Mouse (Mus musculus) layer of hippocampus, postnatal 10 days (tissue): ENCODE results near the gene Xpo1. TPM values are rescaled to one million over a fixed set of nuclear protein-coding genes. Genes with fewer than 3 reads are reported as not detected.
"Not testable (repeated sequence)": the region's sequence is repeated elsewhere in the genome, so short reads cannot be mapped to it uniquely, and the experiment has no call there.

Experiments used
- DNase-seq, 2 experiments: peaks; one replicate each; pipeline ENCODE4 v3.0.0; 2021; ENCODE audit warnings: low spot score in 2 of 2
- total RNA-seq, 2 experiments: library from RNA; stranded (reverse); gene quantifications; 2 replicates each; pipeline ENCODE4 v1.2.3; 2021

Gene Xpo1
- total RNA-seq, 2 experiments from 2014 or later: 78.0 to 79.1 TPM

GRCm38 (mm10) chr11:23297379-23297778 is 41.5 kb downstream of the Xpo1 start:
- DNase-seq: no peak

- DNase-seq: no peak
Observed at GRCm38 (mm10) chr11:23298301-23298700, 42.5 kb downstream of the Xpo1 start.

GRCm38 (mm10) chr11:23299910-23300309 is 44.1 kb downstream of the Xpo1 start:
- no peak for DNase-seq

- DNase-seq: no peak
Observed at GRCm38 (mm10) chr11:23303126-23303525, 47.3 kb downstream of the Xpo1 start.

- not testable (repeated sequence) for DNase-seq
Observed at GRCm38 (mm10) chr11:23305101-23305672, 49.3 kb downstream of the Xpo1 start.

GRCm38 (mm10) chr11:23305673-23306608 is 50.1 kb downstream of the Xpo1 start:
- DNase-seq: peak; percentile 95 to 97

GRCm38 (mm10) chr11:23306764-23307565 is 51.1 kb downstream of the Xpo1 start, which contains the start of gene Usp34:
Gene Usp34 (plus strand): TSS chr11:23306895.
- DNase-seq: peak; percentile 57 to 60

GRCm38 (mm10) chr11:23307566-23307920 is 51.7 kb downstream of the Xpo1 start:
- no peak for DNase-seq

- DNase-seq: no peak
Observed at GRCm38 (mm10) chr11:23313496-23313895, 57.7 kb downstream of the Xpo1 start.

GRCm38 (mm10) chr11:23329413-23329812 is 73.6 kb downstream of the Xpo1 start:
- no peak for DNase-seq

GRCm38 (mm10) chr11:23332136-23332535 is 76.3 kb downstream of the Xpo1 start:
- DNase-seq: no peak

- DNase-seq: no peak
Observed at GRCm38 (mm10) chr11:23335160-23335559, 79.3 kb downstream of the Xpo1 start.

Other genes with a start within 250 kb of the Xpo1 start
- gene Fam161a, start 248.5 kb upstream of the Xpo1 start, total RNA-seq: 1 to 10 TPM; 5.7 to 6.1 TPM
- gene Usp34, start 50.9 kb downstream of the Xpo1 start, total RNA-seq: 100 to 1,000 TPM; 114 to 120 TPM
- 10 to 100 TPM; 68.8 to 69.4 TPM for gene Ahsa2, start 242.0 kb downstream of the Xpo1 start, total RNA-seq